Mouse (Mus musculus): ENCODE results near the gene Wdr25. TPM values are rescaled to one million over a fixed set of nuclear protein-coding genes. Genes with fewer than 3 reads are reported as not detected.
A peak's percentile ranks its signal among the peaks of the same experiment; 100 is the strongest.

Gene Wdr25
- polyA plus RNA-seq, 1 experiment from 2014 or later = 7.3 TPM

DNA sequence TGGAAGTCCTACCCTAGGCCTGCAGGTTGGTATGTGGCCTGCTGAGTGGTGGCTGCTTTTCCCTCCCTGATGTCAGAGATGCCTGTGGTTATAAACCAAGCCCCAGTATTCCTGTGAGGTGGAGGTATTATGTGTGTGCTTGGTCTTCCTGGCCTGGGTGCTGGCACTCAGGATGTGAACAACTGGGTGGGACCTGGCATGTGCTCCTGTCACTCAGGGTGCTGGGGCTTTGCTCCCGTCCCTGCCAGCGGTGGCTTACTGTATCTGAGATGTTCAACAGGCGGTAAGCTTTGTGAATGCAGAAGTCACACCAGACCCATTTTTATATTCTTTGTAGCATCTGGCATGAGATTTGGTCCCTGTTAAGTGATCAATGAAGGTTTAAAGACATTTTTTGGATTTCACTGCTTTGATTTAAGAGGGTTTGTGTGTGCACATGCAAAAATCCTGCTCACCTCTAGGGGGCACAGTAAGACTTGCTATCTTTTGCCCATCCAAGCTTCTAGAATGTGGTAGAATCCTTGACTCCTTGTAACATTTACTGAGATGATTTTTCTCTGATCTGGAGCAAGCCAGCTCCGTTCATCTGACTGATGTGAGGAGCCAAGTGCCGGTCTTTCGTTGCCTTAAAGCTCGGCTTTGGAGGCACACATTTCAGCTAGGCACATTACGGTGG lies 10.3 kb downstream of the Wdr25 start:
- DNase-seq (ENCODE audit: low spot score) = peak; percentile 47
- 85% methylated on average over 8 of the region's 8 CpGs for WGBS
- Histone ChIP-seq H3K27ac (replicated peaks) (no peak overlapping the region), H3K27me3 (ENCODE audit: low read depth, poor library complexity, severe bottlenecking) (0 out of 2 replicates have a peak, but pooled peaks cover 5% of the 10 kb centered on the region), H3K4me1 (peaks cover 35% of the 10 kb centered on the region), H3K4me3 (no peak overlapping the region), H3K9me3 (replicated peaks) (no peaks in the 10 kb centered on the region), H3K36me3 (no peaks in the 10 kb centered on the region)

DNA sequence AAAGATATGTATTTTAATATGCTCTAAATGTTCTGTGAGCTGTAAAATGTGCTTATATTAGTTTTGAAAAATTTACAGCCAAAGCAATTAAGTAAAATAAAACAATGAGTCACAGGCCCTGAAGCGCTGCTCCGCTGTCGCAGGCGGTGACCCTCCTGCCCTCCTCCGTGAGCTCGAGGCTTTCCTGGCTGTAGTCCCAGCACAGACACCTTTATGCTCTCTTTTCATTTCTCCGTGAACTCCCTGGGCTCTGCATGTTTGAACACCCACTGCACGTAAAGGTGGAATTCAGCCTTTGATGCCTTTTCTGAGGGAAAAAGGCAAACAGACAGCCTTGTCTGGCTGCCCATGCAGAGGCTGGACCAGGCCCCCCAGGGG lies 10.8 kb downstream of the Wdr25 start:
- Histone ChIP-seq H3K27me3 (ENCODE audit: low read depth, poor library complexity, severe bottlenecking) (0 out of 2 replicates have a peak, but pooled peaks cover 5% of the 10 kb centered on the region), H3K4me1 (peaks cover 40% of the 10 kb centered on the region), H3K4me3 (no peak overlapping the region), H3K36me3 (no peaks in the 10 kb centered on the region), H3K27ac (replicated peaks) (no peak overlapping the region; the same call in 1 of the 2 replicates), H3K9me3 (replicated peaks) (no peaks in the 10 kb centered on the region)
- 67% methylated on average over 8 of the region's 8 CpGs for WGBS
- no peak for DNase-seq (ENCODE audit: low spot score)

DNA sequence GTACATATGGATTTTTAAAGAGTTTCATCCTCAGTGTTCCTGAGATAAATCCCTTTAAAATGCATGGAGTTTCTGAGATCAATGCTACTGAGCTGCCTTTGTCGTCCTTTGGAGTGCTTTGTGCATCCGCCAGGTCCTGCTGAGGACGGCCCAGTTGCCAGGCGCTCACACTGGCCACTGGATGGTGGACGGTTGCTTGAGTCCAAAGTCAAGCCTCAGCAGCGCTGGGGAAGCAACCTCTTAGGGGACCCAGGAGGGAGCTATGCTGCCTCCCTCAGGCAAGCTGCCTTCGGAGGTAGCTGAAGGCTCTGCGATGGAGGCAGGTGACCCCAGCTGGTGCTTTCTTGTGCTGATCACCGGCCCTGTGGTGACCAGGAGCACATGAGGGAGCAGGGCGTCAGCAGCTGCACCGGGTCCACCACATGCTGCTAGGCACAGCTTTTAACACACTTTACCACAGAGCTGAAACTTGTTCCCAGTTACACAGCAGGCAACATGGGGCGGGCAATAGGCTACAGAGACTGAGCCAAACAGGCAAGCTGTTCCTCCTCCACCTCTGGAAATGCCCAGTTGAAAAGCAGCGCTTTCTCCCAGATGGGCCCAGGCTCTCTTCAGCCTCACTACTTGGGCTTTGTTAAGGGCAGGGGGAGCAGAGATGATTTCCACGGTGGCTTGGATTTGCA lies 12.3 kb downstream of the Wdr25 start:
- Histone ChIP-seq H3K4me3 (no peak overlapping the region), H3K27ac (replicated peaks) (peak overlapping the region; percentile 75), H3K27me3 (ENCODE audit: low read depth, poor library complexity, severe bottlenecking) (0 out of 2 replicates have a peak, but pooled peaks cover 5% of the 10 kb centered on the region), H3K9me3 (replicated peaks) (no peaks in the 10 kb centered on the region), H3K4me1 (peaks cover 41% of the 10 kb centered on the region), H3K36me3 (no peaks in the 10 kb centered on the region)
- WGBS = 28% methylated on average over 14 of the region's 14 CpGs
- peak; percentile 30 for DNase-seq (ENCODE audit: low spot score)

DNA sequence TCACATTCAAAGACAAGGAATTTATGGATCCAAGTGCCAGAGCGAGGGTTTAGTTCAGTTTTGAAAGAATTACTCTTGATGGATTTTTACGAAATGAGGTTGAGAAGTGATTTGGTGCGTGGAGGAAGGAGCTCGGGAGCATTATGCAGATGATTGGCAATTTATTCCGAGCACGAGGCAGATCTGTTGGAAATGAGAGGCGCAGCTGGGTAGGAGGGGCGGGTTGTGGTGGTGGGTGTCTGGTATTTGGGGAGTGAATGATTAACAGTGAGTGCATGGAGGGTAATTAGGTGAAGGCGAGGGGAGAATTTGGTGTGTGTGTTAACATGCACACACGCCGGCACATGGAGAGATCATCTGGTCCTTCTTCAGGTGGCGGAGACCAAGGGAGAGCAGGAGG lies 13.0 kb downstream of the Wdr25 start:
- Histone ChIP-seq H3K27me3 (ENCODE audit: low read depth, poor library complexity, severe bottlenecking) (0 out of 2 replicates have a peak, but pooled peaks cover 5% of the 10 kb centered on the region), H3K4me1 (peaks cover 41% of the 10 kb centered on the region), H3K9me3 (replicated peaks) (no peaks in the 10 kb centered on the region), H3K27ac (replicated peaks) (peak overlapping the region; percentile 63; the same call in 1 of the 2 replicates), H3K4me3 (no peak overlapping the region), H3K36me3 (no peaks in the 10 kb centered on the region)
- WGBS = 77% methylated on average over 12 of the region's 12 CpGs
- no peak for DNase-seq (ENCODE audit: low spot score)

DNA sequence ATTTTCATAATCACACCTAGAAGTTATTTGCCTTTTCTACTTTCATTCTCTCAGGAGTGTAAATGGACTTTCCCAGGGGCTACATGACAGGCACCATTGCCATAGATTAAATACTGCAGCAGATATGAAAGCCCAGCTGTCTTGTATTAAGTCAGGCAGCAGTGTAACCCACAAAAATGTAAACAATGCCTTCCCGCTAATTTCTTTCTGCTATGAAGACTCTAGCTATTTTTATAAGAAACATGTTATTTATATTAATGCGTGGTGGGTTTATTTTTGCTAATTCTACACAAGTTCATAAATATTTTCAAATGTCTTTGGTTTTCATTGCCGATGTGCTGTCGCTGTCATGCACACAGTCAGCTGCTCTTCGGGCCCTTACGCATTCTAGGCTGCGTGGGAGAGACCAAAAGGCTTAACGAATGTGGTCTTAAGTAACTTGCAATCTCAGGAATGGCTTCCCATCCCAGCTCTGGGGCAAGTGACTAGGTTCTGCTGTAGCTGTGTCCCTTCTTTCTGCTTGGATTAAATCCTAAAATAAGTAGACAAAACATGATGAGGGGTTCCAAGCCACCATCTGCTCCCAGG lies 16.5 kb downstream of the Wdr25 start:
- Histone ChIP-seq H3K4me1 (peaks cover 55% of the 10 kb centered on the region), H3K9me3 (replicated peaks) (no peaks in the 10 kb centered on the region), H3K27ac (replicated peaks) (peak overlapping the region; percentile 60), H3K36me3 (no peaks in the 10 kb centered on the region), H3K27me3 (ENCODE audit: low read depth, poor library complexity, severe bottlenecking) (0 out of 2 replicates have a peak, but pooled peaks cover 5% of the 10 kb centered on the region), H3K4me3 (no peak overlapping the region)
- DNase-seq (ENCODE audit: low spot score) = no peak
- 78% methylated on average over 8 of the region's 8 CpGs for WGBS

DNA sequence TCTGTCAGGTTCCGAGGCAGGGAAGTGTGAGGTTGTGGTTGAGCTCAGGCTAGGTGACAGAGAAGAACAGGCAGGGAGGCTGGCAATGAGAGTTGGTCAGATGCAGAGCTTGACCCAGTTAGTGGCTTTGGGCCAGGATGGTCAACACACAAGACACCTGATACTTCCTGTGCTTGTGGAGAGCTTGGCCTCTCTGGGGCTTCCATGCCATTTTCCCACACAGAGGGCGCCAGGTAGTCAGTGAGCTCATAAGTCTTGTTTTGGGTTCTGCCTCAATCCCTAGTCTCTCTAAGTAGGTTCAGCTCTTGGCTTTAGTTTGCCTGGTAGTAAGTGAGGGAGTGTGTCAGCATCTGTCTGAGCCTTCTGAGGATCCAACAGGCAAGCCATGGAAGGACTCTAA lies 19.0 kb downstream of the Wdr25 start:
- Histone ChIP-seq H3K36me3 (no peaks in the 10 kb centered on the region), H3K27ac (replicated peaks) (no peak overlapping the region), H3K9me3 (replicated peaks) (no peaks in the 10 kb centered on the region), H3K4me1 (peaks cover 57% of the 10 kb centered on the region), H3K4me3 (no peak overlapping the region), H3K27me3 (ENCODE audit: low read depth, poor library complexity, severe bottlenecking) (0 out of 2 replicates have a peak, but pooled peaks cover 5% of the 10 kb centered on the region)
- DNase-seq (ENCODE audit: low spot score) = no peak
- 87% methylated on average over 2 of the region's 2 CpGs for WGBS

DNA sequence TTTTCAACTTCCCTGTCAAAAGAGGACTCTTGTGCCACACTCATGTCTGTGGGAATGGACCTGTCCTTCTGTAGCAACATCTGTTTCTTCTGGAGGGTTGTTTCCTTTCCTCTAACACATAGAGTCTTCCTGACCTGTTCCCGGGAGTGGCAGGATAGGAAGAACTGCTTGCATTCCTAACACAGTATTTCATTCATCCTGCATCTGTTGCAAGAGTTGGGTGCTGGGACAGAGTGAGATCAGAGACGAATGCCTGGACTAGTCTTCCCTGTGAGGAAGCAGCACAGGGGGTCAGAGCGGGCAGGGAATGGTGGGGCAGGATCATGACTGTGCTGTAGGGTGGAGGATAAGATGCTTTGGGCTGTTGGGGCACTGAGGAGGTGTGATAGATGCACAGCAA lies 20.8 kb downstream of the Wdr25 start:
- Histone ChIP-seq H3K27ac (replicated peaks) (peak overlapping the region; percentile 77), H3K27me3 (ENCODE audit: low read depth, poor library complexity, severe bottlenecking) (0 out of 2 replicates have a peak, but pooled peaks cover 5% of the 10 kb centered on the region), H3K9me3 (replicated peaks) (no peaks in the 10 kb centered on the region), H3K4me3 (no peak overlapping the region), H3K4me1 (peaks cover 62% of the 10 kb centered on the region), H3K36me3 (no peaks in the 10 kb centered on the region)
- WGBS = 69% methylated on average over 3 of the region's 3 CpGs
- no peak for DNase-seq (ENCODE audit: low spot score)

DNA sequence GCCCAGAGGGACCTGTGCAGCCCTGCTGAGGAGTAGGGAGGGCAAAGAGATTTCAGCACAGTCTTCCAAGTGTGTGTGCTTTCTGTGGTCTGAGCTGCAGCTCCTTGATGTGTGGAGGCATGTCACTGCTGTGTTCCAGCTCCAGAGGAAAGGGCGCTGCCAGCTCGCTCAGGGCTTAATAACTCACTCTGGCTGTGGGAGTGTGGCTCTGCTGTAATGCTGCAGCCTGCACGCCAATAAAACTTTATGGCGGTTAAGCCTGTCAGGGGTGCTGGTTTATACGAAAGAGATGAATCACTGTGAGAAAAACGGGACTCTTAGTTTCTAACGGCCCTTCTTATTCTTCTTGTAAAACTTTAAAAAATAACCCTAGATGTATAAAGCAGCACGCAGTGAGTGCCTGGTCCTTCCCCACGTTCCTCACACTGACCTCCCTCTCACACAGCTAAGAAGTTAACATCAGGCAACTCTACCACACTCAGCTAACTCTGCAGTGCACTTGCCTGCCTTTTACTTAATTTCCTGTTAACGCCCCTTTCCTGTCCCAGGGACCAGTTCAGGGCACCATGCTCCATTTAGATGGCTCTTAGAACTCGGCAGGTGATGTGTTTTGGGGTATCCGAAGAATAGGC lies 21.4 kb downstream of the Wdr25 start:
- peaks cover 63% of the 10 kb centered on the region for H3K4me1 ChIP-seq
- WGBS = 74% methylated on average over 12 of the region's 12 CpGs
- no peak for DNase-seq (ENCODE audit: low spot score)

DNA sequence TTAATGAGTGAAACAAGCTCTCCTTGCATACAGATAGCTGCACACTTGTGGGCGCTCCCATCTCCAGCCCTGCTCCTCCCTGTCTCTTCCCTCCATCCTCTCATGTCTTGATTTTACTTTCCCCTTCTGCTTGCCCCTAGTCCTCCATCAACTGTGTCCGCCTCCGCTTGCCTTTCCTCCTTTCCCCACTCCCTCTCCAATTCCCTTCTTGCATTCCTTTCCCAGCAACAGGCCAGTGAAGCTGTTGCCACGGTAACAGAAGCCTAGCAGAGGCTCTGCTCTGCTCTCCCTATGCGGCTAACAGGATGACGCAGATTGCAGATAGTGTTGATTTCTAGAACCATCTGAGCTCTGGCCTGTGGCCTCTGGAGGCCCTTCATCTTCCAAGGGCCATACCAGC lies 22.5 kb downstream of the Wdr25 start:
- Histone ChIP-seq H3K27me3 (ENCODE audit: low read depth, poor library complexity, severe bottlenecking) (0 out of 2 replicates have a peak, but pooled peaks cover 5% of the 10 kb centered on the region), H3K4me1 (peaks cover 63% of the 10 kb centered on the region)
- 15% methylated on average over 6 of the region's 6 CpGs for WGBS

More for the DNA sequence above, 21.4 kb downstream of the Wdr25 start:
- H3K27me3 ChIP-seq (ENCODE audit: low read depth, poor library complexity, severe bottlenecking) = 0 out of 2 replicates have a peak, but pooled peaks cover 5% of the 10 kb centered on the region
- no peak overlapping the region for H3K4me3 ChIP-seq
- no peaks in the 10 kb centered on the region for H3K9me3 ChIP-seq (replicated peaks)
- H3K27ac ChIP-seq (replicated peaks) = peak overlapping the region; percentile 77
- no peaks in the 10 kb centered on the region for H3K36me3 ChIP-seq

DNA sequence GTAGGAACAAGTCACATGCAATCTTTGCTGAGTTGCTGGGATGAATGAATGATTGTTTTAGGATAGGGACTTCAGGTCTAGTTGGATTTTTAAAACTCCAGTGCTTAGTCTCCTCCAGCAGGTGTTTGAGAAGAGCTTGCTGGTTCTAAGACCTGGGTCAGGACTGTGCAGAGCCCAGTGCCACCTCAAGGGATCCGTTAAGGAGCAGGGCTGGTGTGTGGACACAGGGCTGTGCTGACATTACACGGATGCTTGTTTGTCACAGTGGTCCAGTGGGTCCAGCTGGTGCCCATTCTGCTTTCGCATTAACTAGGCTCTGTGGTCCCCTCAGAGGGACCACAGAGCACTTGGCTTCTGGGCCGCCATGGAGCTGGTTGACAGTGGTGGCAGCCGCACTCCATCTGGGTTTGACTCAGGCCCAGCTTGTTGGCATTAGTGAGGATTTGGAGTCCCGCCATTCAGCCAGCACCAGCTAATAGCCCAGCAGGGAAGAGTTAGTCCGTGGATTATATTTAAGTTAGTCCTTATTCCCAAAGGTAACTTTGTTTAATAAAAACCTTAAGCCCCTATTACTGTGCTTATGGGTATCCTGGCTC lies 23.1 kb downstream of the Wdr25 start:
- H3K27ac ChIP-seq (replicated peaks) = peak overlapping the region; percentile 77
- H3K27me3 ChIP-seq (ENCODE audit: low read depth, poor library complexity, severe bottlenecking) = 0 out of 2 replicates have a peak, but pooled peaks cover 5% of the 10 kb centered on the region
- whole genome bisulfite sequencing = 51% methylated on average over 7 of the region's 7 CpGs
- no peaks in the 10 kb centered on the region for H3K36me3 ChIP-seq
- no peak overlapping the region for H3K4me3 ChIP-seq
- H3K4me1 ChIP-seq = peaks cover 63% of the 10 kb centered on the region
- no peaks in the 10 kb centered on the region for H3K9me3 ChIP-seq (replicated peaks)
- DNase-seq (ENCODE audit: low spot score) = no peak

More for the DNA sequence above, 22.5 kb downstream of the Wdr25 start:
- Histone ChIP-seq H3K27ac (replicated peaks) (peak overlapping the region; percentile 77), H3K4me3 (no peak overlapping the region), H3K36me3 (no peaks in the 10 kb centered on the region), H3K9me3 (replicated peaks) (no peaks in the 10 kb centered on the region)
- DNase-seq (ENCODE audit: low spot score) = peak; percentile 75

DNA sequence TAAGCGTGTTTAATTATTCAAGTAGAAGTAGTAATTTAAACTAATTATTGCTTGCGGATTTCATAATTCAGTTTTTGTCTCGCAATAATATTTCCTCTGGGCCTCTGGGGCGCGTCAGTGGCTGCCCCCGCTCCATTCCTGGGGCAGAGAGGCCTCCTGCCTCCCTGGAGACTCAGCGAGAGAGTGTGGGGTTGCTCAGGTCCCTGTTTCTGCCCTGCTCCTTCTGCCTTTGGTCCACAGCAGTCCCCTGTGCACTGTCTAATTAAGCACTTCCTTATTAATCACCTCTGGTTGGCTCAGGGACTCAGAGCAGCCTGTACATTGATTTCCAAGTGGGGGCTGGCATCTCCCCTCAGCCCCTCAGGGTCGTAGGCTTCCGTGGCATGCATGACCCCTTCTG lies 24.1 kb downstream of the Wdr25 start:
- no peak for DNase-seq (ENCODE audit: low spot score)
- Histone ChIP-seq H3K4me1 (peaks cover 63% of the 10 kb centered on the region), H3K27ac (replicated peaks) (peak overlapping the region; percentile 59), H3K9me3 (replicated peaks) (no peaks in the 10 kb centered on the region), H3K36me3 (no peaks in the 10 kb centered on the region), H3K4me3 (no peak overlapping the region), H3K27me3 (ENCODE audit: low read depth, poor library complexity, severe bottlenecking) (0 out of 2 replicates have a peak, but pooled peaks cover 5% of the 10 kb centered on the region)
- 76% methylated on average over 9 of the region's 9 CpGs for WGBS

DNA sequence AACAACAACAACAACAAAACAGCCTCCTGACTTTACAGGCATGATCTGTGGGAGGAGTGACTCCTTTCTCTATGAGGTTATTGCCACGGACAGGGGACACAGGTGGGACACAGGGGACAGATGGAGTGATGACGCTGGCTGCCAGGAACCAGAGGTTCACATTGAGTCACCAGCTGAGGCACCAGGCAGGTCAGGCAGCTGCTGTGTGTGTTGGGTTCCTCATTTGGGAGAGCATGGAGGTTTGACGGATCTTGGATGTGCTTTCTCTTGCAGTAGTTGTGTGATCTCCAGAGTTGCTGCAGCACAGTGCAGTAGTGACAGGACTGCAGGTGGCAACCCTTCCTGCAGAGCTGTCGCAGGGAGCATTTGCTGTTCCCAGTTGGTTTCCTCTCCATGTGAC lies 25.3 kb downstream of the Wdr25 start:
- Histone ChIP-seq H3K27me3 (ENCODE audit: low read depth, poor library complexity, severe bottlenecking) (0 out of 2 replicates have a peak, but pooled peaks cover 5% of the 10 kb centered on the region), H3K27ac (replicated peaks) (no peak overlapping the region), H3K9me3 (replicated peaks) (no peaks in the 10 kb centered on the region), H3K36me3 (no peaks in the 10 kb centered on the region), H3K4me1 (peaks cover 51% of the 10 kb centered on the region), H3K4me3 (no peak overlapping the region)
- DNase-seq (ENCODE audit: low spot score) = no peak
- 78% methylated on average over 4 of the region's 4 CpGs for WGBS
